Mouse (Mus musculus): Measurements from ENCODE around the gene Tgm2.

DNA sequence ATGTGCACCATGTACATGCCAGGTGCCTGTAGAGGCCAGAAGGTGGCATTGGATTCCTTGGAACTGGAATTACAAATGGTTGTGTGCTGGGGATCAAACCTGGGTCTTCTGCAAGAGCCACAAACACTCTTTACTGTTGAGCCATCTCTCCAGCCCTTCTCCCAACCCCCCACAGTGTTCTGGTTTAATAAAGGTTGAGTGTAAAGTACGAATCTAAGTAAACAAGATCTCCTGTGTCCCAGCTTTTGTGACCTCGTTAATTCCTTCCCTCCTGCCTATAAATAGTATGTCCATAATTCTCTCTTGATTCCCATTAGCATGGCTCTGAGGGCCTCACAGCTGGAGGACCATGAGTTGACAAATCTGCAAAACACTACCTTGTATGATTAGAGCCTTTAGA, 68.3 kb downstream of the Tgm2 start:
- no peak for TF ChIP-seq CTCF (IDR thresholded peaks at IDR 0.05; ENCODE audit: low read depth)
- no peak for TF ChIP-seq EP300 (IDR thresholded peaks at IDR 0.05; ENCODE audit: low read depth)

Data from liver, embryonic 14.5 days (tissue).